Mouse (Mus musculus): ENCODE measurements around the gene Gm20388.

DNA sequence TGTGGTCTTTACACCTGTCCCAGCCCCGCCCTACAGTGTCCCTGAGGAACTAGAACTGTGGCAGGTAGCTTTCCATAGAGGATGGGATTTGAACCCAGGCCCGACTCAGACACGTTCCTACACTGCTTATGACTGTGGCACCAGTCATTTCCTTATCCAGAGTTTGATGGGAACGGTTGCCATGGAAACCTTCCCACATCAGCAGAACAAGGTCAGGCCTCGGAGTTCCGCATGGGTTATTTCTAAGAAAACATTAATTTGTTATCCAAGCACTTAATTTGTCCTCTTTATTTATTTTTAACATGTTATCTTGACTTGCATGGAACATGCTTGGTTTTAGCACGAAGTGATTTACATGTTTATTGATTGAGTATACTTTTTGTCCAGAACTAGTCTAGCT is 91.1 kb downstream of the Gm20388 start:
- no peak for TF ChIP-seq CTCF (IDR thresholded peaks at IDR 0.05; ENCODE audit: low read depth)
- no peak for TF ChIP-seq EP300 (IDR thresholded peaks at IDR 0.05; ENCODE audit: low read depth)
